Mouse (Mus musculus) heart, embryonic 13.5 days (tissue): ENCODE data around the gene Ccdc97. TPM values are rescaled to one million over a fixed set of nuclear protein-coding genes. Genes with fewer than 3 reads are reported as not detected.

Experiments used
- ATAC-seq: fragments of 200-750 bp; cut with Nextera tagmentation; 2 replicates; pipeline ENCODE4 v1.8.0; 2017; ENCODE audit warnings: moderate TSS enrichment; ENCODE audit not compliant: insufficient number of reproducible peaks, low FRiP score, low TSS enrichment; ENCODE audit errors: extremely low read depth
- H3K27ac ChIP-seq: fragments of 300-500 bp; sonication (generic); replicated peaks from 2 replicates; pipeline ENCODE4 v1.5.1; 2015; ENCODE audit warnings: moderate library complexity, mild to moderate bottlenecking, inconsistent platforms
- H3K27me3 ChIP-seq: fragments of 300-500 bp; sonication (generic); replicated peaks from 2 replicates; pipeline ENCODE4 v1.6.1; 2015; ENCODE audit warnings: mild to moderate bottlenecking, inconsistent platforms
- H3K36me3 ChIP-seq: fragments of 300-500 bp; sonication (generic); 2 replicates; pipeline ENCODE4 v1.6.1; 2015; ENCODE audit warnings: mild to moderate bottlenecking, inconsistent platforms
- H3K4me1 ChIP-seq: fragments of 300-500 bp; sonication (generic); 2 replicates; pipeline ENCODE4 v1.6.1; 2015; ENCODE audit warnings: inconsistent platforms
- H3K4me2 ChIP-seq: fragments of 300-500 bp; sonication (generic); 2 replicates; pipeline ENCODE4 v1.6.1; 2015; ENCODE audit warnings: inconsistent platforms, mild to moderate bottlenecking, moderate library complexity
- H3K4me3 ChIP-seq: fragments of 300-500 bp; sonication (generic); 2 replicates; pipeline ENCODE4 v1.5.1; 2015; ENCODE audit warnings: moderate library complexity, mild to moderate bottlenecking, inconsistent platforms
- H3K9ac ChIP-seq: fragments of 300-500 bp; sonication (generic); 2 replicates; pipeline ENCODE4 v1.6.1; 2015; ENCODE audit warnings: inconsistent platforms, mild to moderate bottlenecking, moderate library complexity
- H3K9me3 ChIP-seq: fragments of 300-500 bp; sonication (generic); 2 replicates; pipeline ENCODE4 v1.6.1; 2016; ENCODE audit warnings: inconsistent platforms
- WGBS: fragments of 180-500 bp; shearing (Covaris S2); methylation state at CpG from one replicate; pipeline ENCODE4 v1.1.7; 2015; ENCODE audit warnings: mixed read lengths; 5-methylcytosine and 5-hydroxymethylcytosine counted together
- polyA plus RNA-seq: library from polyadenylated mRNA; unstranded; fragments of >200 nt; fragmentation: Nextera tagmentation; extraction: Ambion mirVana; gene quantifications from 2 replicates; pipeline ENCODE4 v1.2.1, GENCODE M21; 2015

The Ccdc97 gene
- polyA plus RNA-seq, 1 experiment from 2014 or later: 22.1 TPM

DNA sequence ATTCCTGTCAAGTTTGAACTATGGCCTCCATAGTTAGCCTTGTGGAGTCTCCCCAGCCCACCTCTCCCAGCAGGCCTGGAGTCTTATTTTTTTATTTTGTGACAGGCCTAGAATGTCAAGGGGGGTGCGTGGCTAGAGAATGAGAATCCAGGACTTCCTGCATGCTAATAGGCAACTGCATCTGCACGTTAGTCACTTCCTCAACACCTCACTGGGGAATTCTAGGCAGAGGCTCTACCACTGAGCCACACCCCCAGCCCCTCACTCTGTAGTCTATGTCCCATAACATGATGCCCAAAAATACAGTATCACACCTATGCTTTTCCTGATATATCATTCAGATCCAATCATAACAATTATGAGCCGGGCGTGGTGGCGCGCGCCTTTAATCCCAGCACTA lies 41.9 kb downstream of the Ccdc97 start:
- Histone ChIP-seq H3K4me3 (no peak overlapping the region), H3K9me3 (peaks cover 3% of the 10 kb centered on the region; the same call in 1 of the 2 replicates), H3K4me1 (peaks cover 31% of the 10 kb centered on the region), H3K4me2 (no peak overlapping the region), H3K36me3 (no peaks in the 10 kb centered on the region), H3K9ac (no peak overlapping the region), H3K27me3 (peaks cover 58% of the 10 kb centered on the region), H3K27ac (peak overlapping the region; percentile 50; the same call in 1 of the 2 replicates)
- WGBS: 90% methylated on average over 7 of the region's 7 CpGs
- no peak for ATAC-seq

DNA sequence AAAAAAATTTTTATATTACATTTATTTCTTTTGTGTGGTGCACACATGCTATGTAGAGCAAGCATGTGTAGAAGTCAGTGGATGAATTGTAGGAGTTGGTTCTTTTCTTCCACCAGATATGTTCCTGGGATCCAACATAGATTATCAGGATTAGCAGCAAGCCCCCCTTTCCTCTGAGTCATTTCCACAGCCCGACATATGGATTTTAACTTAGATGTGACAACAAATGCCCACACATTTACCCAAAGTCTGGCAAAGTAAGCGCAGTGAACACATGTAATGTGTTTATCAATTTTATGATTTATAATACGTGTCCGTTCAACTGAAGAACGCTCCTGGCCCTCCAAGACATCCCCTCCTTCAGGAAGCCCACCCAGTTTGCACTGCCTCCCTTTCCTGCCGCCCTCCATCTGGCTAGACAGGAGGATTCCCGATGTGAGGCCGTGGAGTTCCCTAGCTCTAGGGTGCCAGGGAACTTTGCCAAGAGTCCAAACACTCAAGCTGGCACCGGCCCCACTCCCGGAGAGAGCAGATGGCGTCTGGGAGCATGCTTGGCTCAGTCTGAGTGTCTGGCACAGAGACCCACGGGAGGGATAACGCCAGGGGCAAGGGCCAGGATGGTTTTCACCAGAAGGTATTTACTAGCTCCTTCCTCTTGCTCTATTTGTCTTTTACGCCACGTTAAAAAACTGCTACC lies 42.7 kb downstream of the Ccdc97 start:
- Histone ChIP-seq H3K27me3 (peaks cover 58% of the 10 kb centered on the region), H3K27ac (peak overlapping the region; percentile 50; the same call in 1 of the 2 replicates), H3K4me1 (peaks cover 25% of the 10 kb centered on the region), H3K9me3 (peaks cover 3% of the 10 kb centered on the region; the same call in 1 of the 2 replicates), H3K4me2 (no peak overlapping the region), H3K9ac (no peak overlapping the region), H3K4me3 (no peak overlapping the region), H3K36me3 (no peaks in the 10 kb centered on the region)
- WGBS: 49% methylated on average over 15 of the region's 15 CpGs
- ATAC-seq: no peak

DNA sequence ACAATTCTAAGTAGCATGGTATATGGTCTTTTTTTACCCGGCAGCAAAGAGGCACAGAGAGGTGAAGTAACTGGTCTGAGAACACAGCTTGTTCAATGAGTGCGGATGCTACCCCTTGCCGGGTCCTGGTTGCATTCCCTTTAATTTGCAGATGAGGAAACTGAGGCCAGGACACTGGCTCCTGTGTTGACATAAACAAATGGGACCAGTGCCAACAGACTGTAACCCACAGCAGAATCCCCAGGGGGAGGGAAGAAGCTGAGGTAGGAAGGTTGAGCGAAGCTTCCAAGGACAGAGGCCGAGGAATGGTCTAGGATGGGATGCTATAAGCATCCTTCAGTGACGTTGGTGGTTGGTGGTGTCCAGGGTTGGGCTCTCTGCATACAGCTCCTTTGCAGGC lies 43.5 kb downstream of the Ccdc97 start:
- H3K9me3 ChIP-seq: peaks cover 3% of the 10 kb centered on the region; the same call in 1 of the 2 replicates
- WGBS: 42% methylated on average over 6 of the region's 6 CpGs
- ATAC-seq: no peak
- no peak overlapping the region for H3K27ac ChIP-seq
- H3K4me3 ChIP-seq: no peak overlapping the region
- peak overlapping the region; percentile 66 for H3K4me2 ChIP-seq
- peaks cover 58% of the 10 kb centered on the region for H3K27me3 ChIP-seq
- no peak overlapping the region for H3K9ac ChIP-seq
- no peaks in the 10 kb centered on the region for H3K36me3 ChIP-seq
- H3K4me1 ChIP-seq: peaks cover 26% of the 10 kb centered on the region

DNA sequence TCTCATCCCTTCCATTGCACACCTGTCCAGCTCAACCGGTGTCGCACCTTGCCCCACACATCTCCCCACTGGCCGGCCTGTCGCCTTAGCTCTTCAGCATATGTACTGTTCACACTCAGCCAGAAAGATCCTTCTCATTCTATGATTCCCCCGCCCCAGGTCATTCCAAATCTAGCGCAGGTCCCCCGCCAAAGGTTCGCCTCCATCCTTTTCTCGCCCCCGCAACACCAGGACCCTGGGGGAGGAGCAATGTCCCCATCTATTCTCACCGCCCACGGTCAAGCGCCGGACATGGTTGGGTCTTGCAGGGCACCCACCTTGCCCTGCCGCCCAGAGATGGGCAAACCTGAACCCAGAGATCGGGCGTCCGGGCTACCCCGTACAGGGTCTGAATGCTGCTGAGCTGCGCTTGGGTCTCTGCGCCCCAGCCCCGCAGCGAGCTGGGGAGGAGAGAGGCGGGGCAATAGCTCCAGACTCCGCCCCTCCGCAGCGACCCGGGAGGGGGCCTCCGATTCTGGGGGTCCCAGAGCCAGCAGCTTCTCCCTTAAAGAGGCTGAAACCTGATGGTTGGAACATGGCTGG lies 44.1 kb downstream of the Ccdc97 start, which contains the start of gene Tmem91:
TSS of gene Tmem91 (minus strand) at position 448 of the 582 bp plus-strand sequence.
- Histone ChIP-seq H3K9me3 (peaks cover 3% of the 10 kb centered on the region; the same call in 1 of the 2 replicates), H3K4me1 (peaks cover 20% of the 10 kb centered on the region), H3K4me3 (peak within 1 kb of the TSS; percentile 43), H3K27me3 (peaks cover 58% of the 10 kb centered on the region), H3K9ac (peak within 1 kb of the TSS; percentile 53), H3K36me3 (no peaks in the 10 kb centered on the region), H3K4me2 (peak within 1 kb of the TSS; percentile 66), H3K27ac (no peak within 1 kb of the TSS)
- WGBS: 4% methylated on average over 29 of the region's 29 CpGs
- ATAC-seq: no peak

DNA sequence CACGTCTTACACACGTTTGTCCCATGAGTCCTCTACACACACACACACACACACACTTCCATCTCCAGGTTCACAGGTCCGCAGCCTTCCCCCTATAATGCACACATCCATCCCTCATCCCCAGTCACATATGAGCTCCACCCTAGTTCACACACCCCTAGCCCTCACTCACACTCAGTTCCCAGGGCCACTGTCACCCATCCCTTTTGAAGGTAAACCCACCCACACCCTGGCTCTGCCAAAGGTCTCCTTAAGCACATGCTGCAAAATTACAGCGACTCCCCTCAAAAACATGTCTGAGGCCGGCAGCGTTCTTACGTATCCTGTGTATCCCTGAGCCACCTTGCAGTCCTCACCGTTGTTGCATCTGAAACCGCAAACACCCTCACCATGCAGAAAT lies 44.6 kb downstream of the Ccdc97 start:
- Histone ChIP-seq H3K4me1 (peaks cover 19% of the 10 kb centered on the region), H3K9ac (no peak overlapping the region), H3K27me3 (peaks cover 57% of the 10 kb centered on the region), H3K27ac (no peak overlapping the region), H3K36me3 (no peaks in the 10 kb centered on the region), H3K4me3 (peak overlapping the region; percentile 43), H3K4me2 (peak overlapping the region; percentile 66), H3K9me3 (peaks cover 3% of the 10 kb centered on the region; the same call in 1 of the 2 replicates)
- no peak for ATAC-seq
- 30% methylated on average over 9 of the region's 9 CpGs for WGBS

DNA sequence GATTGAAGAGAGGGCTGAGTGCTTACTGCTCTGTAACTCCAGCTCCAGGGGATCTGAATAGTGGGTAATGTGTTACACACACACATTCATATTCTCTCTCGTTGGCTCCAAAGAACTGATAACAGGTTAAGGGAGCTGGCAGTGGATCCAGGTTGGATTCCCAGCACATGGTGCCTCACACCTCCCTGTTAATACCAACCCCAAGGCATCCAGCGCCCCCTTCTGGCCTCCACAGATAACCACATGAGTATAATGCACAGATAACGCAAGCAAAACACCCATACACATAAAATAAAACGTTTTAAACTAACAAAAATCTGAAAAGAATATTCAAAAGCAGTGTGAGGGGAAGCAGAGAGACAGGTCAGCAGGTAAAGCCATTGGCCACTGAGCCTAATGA lies 46.4 kb downstream of the Ccdc97 start:
- no peak for ATAC-seq
- peaks cover 12% of the 10 kb centered on the region for H3K36me3 ChIP-seq
- peaks cover 19% of the 10 kb centered on the region for H3K4me1 ChIP-seq
- no peak overlapping the region for H3K4me2 ChIP-seq
- peaks cover 3% of the 10 kb centered on the region; the same call in 1 of the 2 replicates for H3K9me3 ChIP-seq
- no peak overlapping the region for H3K9ac ChIP-seq
- 45% methylated on average over 4 of the region's 4 CpGs for WGBS
- peaks cover 43% of the 10 kb centered on the region for H3K27me3 ChIP-seq
- H3K4me3 ChIP-seq: no peak overlapping the region
- H3K27ac ChIP-seq: no peak overlapping the region

DNA sequence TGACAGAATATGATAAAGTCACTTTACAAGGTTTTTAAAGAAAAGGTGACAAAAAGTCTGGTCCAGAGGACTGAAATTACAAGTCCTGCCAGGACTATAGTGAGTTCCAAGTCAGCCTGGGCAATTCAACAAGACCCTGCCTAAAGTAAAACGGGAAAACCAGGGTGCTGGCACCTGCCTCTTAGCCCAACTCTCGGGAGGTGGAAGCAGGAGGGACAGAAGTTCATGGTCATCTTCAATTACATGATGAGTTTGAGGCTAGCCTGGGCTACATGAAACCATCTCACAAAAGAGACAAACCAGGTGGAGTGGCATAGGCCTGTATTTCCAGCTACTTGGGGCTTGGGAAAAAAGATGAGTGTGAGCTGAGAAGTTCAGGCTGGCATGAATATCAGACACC lies 47.2 kb downstream of the Ccdc97 start:
- peaks cover 20% of the 10 kb centered on the region for H3K36me3 ChIP-seq
- no peak overlapping the region for H3K9ac ChIP-seq
- peaks cover 3% of the 10 kb centered on the region; the same call in 1 of the 2 replicates for H3K9me3 ChIP-seq
- H3K4me3 ChIP-seq: no peak overlapping the region
- no peak overlapping the region for H3K27ac ChIP-seq
- no peak for ATAC-seq
- peaks cover 18% of the 10 kb centered on the region for H3K4me1 ChIP-seq
- peaks cover 38% of the 10 kb centered on the region for H3K27me3 ChIP-seq
- WGBS: 61% methylated on average over 2 of the region's 2 CpGs
- H3K4me2 ChIP-seq: no peak overlapping the region

DNA sequence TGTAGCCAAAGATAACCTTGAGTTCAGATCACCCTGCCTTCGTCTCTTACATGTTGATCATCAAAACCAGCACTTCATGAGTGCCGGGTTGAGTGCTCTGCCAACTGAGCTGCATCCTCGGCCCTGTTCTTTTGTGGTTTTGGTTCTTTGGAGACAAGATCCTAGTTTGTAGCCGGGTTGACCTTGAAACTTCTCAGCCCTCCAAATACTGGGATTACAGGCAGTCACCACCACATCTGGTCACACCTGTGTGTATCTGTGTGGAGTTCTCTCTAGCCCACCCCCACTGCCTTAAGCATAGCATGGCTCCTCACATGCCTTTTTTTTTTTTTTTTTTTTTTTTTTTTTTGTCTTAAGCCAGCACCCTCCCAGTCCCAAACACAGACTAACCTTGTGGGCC lies 48.8 kb downstream of the Ccdc97 start:
- H3K27me3 ChIP-seq: peaks cover 22% of the 10 kb centered on the region
- H3K4me1 ChIP-seq: peaks cover 9% of the 10 kb centered on the region
- H3K4me2 ChIP-seq: no peak overlapping the region
- peaks cover 35% of the 10 kb centered on the region for H3K36me3 ChIP-seq
- no peak for ATAC-seq
- H3K27ac ChIP-seq: no peak overlapping the region
- WGBS: 83% methylated on average over 4 of the region's 4 CpGs
- H3K9ac ChIP-seq: no peak overlapping the region
- peaks cover 3% of the 10 kb centered on the region; the same call in 1 of the 2 replicates for H3K9me3 ChIP-seq
- H3K4me3 ChIP-seq: no peak overlapping the region

DNA sequence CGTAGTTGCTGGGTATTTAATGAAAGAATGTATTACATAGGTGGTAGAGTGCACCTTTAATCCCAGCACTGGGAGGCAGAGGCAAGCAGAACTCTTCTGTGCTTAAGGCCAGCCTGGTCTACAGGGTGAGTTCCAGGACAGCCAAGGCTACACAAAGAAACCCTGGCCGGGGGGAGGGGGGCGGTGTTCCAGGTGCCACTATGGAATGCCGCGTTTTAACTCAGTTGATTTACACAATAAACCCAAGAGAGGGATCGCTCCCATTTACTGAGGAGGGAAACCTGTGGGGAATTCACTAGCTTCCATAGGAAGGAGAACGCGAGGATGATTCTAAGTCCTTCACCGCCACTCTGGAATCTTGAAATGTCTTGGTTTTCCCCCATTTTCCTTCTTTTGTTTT lies 49.3 kb downstream of the Ccdc97 start:
- H3K9ac ChIP-seq: no peak overlapping the region
- peaks cover 18% of the 10 kb centered on the region for H3K27me3 ChIP-seq
- no peak overlapping the region for H3K4me2 ChIP-seq
- no peak overlapping the region for H3K27ac ChIP-seq
- no peak overlapping the region for H3K4me3 ChIP-seq
- 77% methylated on average over 9 of the region's 9 CpGs for WGBS
- H3K36me3 ChIP-seq: peaks cover 40% of the 10 kb centered on the region
- peaks cover 5% of the 10 kb centered on the region for H3K4me1 ChIP-seq
- H3K9me3 ChIP-seq: peaks cover 3% of the 10 kb centered on the region; the same call in 1 of the 2 replicates
- no peak for ATAC-seq

DNA sequence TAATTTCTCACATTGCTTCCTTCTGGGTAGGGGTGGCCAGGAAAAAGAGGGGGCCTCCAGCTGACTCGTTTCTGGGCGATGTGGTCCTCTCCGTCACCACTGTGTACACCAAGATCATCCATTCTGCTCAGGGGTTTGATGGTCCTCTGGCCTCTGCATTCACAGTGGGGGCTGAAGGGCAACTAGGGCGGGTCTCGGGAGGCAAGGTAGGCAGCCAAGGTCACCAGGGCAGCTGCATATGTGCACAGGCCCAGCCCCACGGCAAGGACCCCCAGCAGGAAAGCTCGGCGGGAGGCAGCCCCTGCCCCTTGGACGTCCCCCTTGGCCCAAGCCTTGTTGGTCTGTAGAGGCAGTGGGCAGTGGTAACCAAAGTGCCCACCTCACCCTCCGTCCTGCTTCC lies 49.7 kb downstream of the Ccdc97 start:
- H3K4me3 ChIP-seq: no peak overlapping the region
- whole genome bisulfite sequencing: 81% methylated on average over 10 of the region's 10 CpGs

DNA sequence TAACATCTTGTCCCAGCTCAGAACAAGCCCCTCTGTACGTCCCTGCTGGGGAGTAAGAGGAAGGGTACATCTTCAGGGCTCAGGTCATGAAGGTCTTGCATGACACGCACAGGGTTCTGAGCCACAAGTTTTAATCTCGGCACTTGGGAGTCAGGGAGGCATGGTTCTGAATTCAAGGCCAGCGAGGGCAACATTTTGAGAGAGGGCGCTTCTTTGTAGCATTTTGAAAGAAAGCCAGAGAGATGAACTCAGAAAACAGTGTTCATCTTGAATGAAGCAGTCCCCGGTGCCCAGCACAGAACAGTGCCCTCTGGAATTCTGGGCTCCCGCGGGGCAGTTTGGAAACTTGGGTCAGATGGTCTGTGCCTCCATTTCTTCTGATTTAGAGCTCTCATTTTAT lies 52.5 kb downstream of the Ccdc97 start:
- Histone ChIP-seq H3K27ac (no peak overlapping the region), H3K4me3 (no peak overlapping the region), H3K36me3 (peaks cover 62% of the 10 kb centered on the region), H3K4me1 (peaks cover 5% of the 10 kb centered on the region; the same call in 1 of the 2 replicates), H3K9ac (no peak overlapping the region), H3K4me2 (no peak overlapping the region), H3K27me3 (no peaks in the 10 kb centered on the region), H3K9me3 (no peaks in the 10 kb centered on the region)
- WGBS: 93% methylated on average over 8 of the region's 8 CpGs
- no peak for ATAC-seq

More for the DNA sequence above, 49.7 kb downstream of the Ccdc97 start:
- Histone ChIP-seq H3K4me2 (no peak overlapping the region), H3K9ac (no peak overlapping the region), H3K9me3 (peaks cover 3% of the 10 kb centered on the region; the same call in 1 of the 2 replicates), H3K27me3 (peaks cover 13% of the 10 kb centered on the region), H3K4me1 (peaks cover 5% of the 10 kb centered on the region; the same call in 1 of the 2 replicates), H3K36me3 (peaks cover 45% of the 10 kb centered on the region), H3K27ac (no peak overlapping the region)
- no peak for ATAC-seq
